Comparison of ENCODE assay signal across 8 mouse cellular contexts in genomic region chr8:125053505-125054435, GRCm38 (mm10). TPM values are rescaled to one million over a fixed set of nuclear protein-coding genes. Genes with fewer than 3 reads are reported as not detected.
DNase-seq lines count a peak whose midpoint lies in the region; ATAC-seq and TF ChIP-seq lines count a peak whose summit lies in the region.

Gene Disc1, plus strand, starts transcription at chr8:125054195.

- no peak for ATAC-seq in intestine, postnatal 0 days
- ATAC-seq in neural tube, embryonic 14.5 days (ENCODE audit: low read depth) = peak; percentile 34; the same call in 1 of the 2 replicates

- H3K27ac ChIP-seq in embryonic facial prominence, embryonic 10.5 days (replicated peaks) = peak within 1 kb of the TSS; percentile 80
- H3K27ac ChIP-seq in intestine, postnatal 0 days (ENCODE audit: low read depth, low read length) = peak within 1 kb of the TSS; percentile 78
- peak within 1 kb of the TSS; percentile 67 for H3K27ac ChIP-seq in neural tube, embryonic 14.5 days (ENCODE audit: low read depth, low read length)

- H3K27me3 ChIP-seq in E14TG2a.4 (ENCODE audit: insufficient read depth, low read length) = peaks cover 39% of the 10 kb centered on the region
- peaks cover 46% of the 10 kb centered on the region for H3K27me3 ChIP-seq in embryonic facial prominence, embryonic 10.5 days (replicated peaks; ENCODE audit: low read depth, poor library complexity, severe bottlenecking)
- peaks cover 33% of the 10 kb centered on the region for H3K27me3 ChIP-seq in intestine, postnatal 0 days (replicated peaks; ENCODE audit: control insufficient read depth, insufficient read depth, low read length)
- peaks cover 29% of the 10 kb centered on the region for H3K27me3 ChIP-seq in neural tube, embryonic 14.5 days (ENCODE audit: control insufficient read depth, insufficient read depth, low read length)

- peaks cover 38% of the 10 kb centered on the region for H3K4me1 ChIP-seq in E14TG2a.4 (replicated peaks; ENCODE audit: low read depth, low read length)
- H3K4me1 ChIP-seq in embryonic facial prominence, embryonic 10.5 days = peaks cover 17% of the 10 kb centered on the region
- H3K4me1 ChIP-seq in intestine, postnatal 0 days (replicated peaks; ENCODE audit: control insufficient read depth, insufficient read depth, low read length) = no peaks in the 10 kb centered on the region; the same call in 1 of the 2 replicates
- no peaks in the 10 kb centered on the region for H3K4me1 ChIP-seq in neural tube, embryonic 14.5 days (ENCODE audit: control insufficient read depth, insufficient read depth, low read length)

- peak within 1 kb of the TSS; percentile 97 for H3K4me2 ChIP-seq in intestine, postnatal 0 days (replicated peaks; ENCODE audit: low read depth)
- H3K4me2 ChIP-seq in neural tube, embryonic 14.5 days (ENCODE audit: low read depth, low read length) = peak within 1 kb of the TSS; percentile 91

- no peaks in the 10 kb centered on the region for H3K36me3 ChIP-seq in E14TG2a.4 (ENCODE audit: insufficient read depth, low read length)
- no peaks in the 10 kb centered on the region for H3K36me3 ChIP-seq in embryonic facial prominence, embryonic 10.5 days (replicated peaks)
- no peaks in the 10 kb centered on the region for H3K36me3 ChIP-seq in intestine, postnatal 0 days (ENCODE audit: control insufficient read depth, insufficient read depth)
- no peaks in the 10 kb centered on the region for H3K36me3 ChIP-seq in neural tube, embryonic 14.5 days (ENCODE audit: control insufficient read depth, insufficient read depth, low read length)

- 1% methylated on average over 65 of the region's 65 CpGs for WGBS in embryonic facial prominence, embryonic 10.5 days
- 1% methylated on average over 59 of the region's 65 CpGs for whole genome bisulfite sequencing in intestine, postnatal 0 days
- WGBS in neural tube, embryonic 14.5 days = 3% methylated on average over 57 of the region's 65 CpGs

- H3K9me3 ChIP-seq in E14TG2a.4 (ENCODE audit: low read length) = no peaks in the 10 kb centered on the region
- 0 out of 2 replicates have a peak, but pooled peaks cover 6% of the 10 kb centered on the region for H3K9me3 ChIP-seq in embryonic facial prominence, embryonic 10.5 days
- no peaks in the 10 kb centered on the region for H3K9me3 ChIP-seq in intestine, postnatal 0 days (ENCODE audit: control insufficient read depth)
- H3K9me3 ChIP-seq in neural tube, embryonic 14.5 days (ENCODE audit: control insufficient read depth, low read length) = no peaks in the 10 kb centered on the region

- peak within 1 kb of the TSS; percentile 82 for H3K4me3 ChIP-seq in E14TG2a.4 (replicated peaks; ENCODE audit: low read length)
- H3K4me3 ChIP-seq in embryonic facial prominence, embryonic 10.5 days = peak within 1 kb of the TSS; percentile 80
- peak within 1 kb of the TSS; percentile 68 for H3K4me3 ChIP-seq in intestine, postnatal 0 days (ENCODE audit: low read depth, low read length)
- peak within 1 kb of the TSS; percentile 53 for H3K4me3 ChIP-seq in neural tube, embryonic 14.5 days (ENCODE audit: low read depth, low read length)

- peak; percentile 38 for DNase-seq in CD4-positive helper T cell, adult 2 months (ENCODE audit: low read depth, low spot score)
- peak; percentile 71 for DNase-seq in embryonic facial prominence, embryonic 10.5 days (ENCODE audit: low spot score)
- DNase-seq in heart, adult 8-10 months (ENCODE audit: low spot score) = peak; percentile 54
- peak; percentile 33 to 37 for DNase-seq in lung, adult 18-20 months
- DNase-seq in urinary bladder, postnatal 25 days (ENCODE audit: low spot score) = no peak

- TF ChIP-seq CTCF in E14TG2a.4 (conservative IDR thresholded peaks at IDR 0.05; ENCODE audit: low read length) = no peak
- no peak for TF ChIP-seq CTCF in intestine, postnatal 0 days (IDR thresholded peaks at IDR 0.05; ENCODE audit: low read depth)

- peak within 1 kb of the TSS; percentile 62 for H3K9ac ChIP-seq in intestine, postnatal 0 days (ENCODE audit: low read depth, low read length)
- peak within 1 kb of the TSS; percentile 63 for H3K9ac ChIP-seq in neural tube, embryonic 14.5 days (replicated peaks; ENCODE audit: low read depth, low read length)

RNA-seq across cellular contexts. Expression of gene Disc1, which starts in this region (rescaled TPM):
- polyA plus RNA-seq in embryonic facial prominence, embryonic 10.5 days (2016; fragmentation: Nextera tagmentation; extraction: Ambion mirVana) = 1.7 and 2.3 TPM in 2 replicates
- 1 to 10 TPM in 2 of 4 experiments, under 1 TPM in 2; 0.87 to 1.8 (median 1.2) TPM for total RNA-seq in heart, adult 8-10 months (2022)
- 0.39 and 0.40 TPM in 2 replicates for polyA plus RNA-seq in intestine, postnatal 0 days (2015; fragmentation: Nextera tagmentation; extraction: Ambion mirVana)
- polyA plus RNA-seq in neural tube, embryonic 14.5 days (2014; fragmentation: Nextera tagmentation; extraction: Ambion mirVana) = 1.0 and 1.2 TPM in 2 replicates
